Mouse (Mus musculus): ENCODE results near the gene Mgea5.
"Not testable (repeated sequence)": the region's sequence is repeated elsewhere in the genome, so short reads cannot be mapped to it uniquely, and the experiment has no call there.

Mgea5 gene

DNA sequence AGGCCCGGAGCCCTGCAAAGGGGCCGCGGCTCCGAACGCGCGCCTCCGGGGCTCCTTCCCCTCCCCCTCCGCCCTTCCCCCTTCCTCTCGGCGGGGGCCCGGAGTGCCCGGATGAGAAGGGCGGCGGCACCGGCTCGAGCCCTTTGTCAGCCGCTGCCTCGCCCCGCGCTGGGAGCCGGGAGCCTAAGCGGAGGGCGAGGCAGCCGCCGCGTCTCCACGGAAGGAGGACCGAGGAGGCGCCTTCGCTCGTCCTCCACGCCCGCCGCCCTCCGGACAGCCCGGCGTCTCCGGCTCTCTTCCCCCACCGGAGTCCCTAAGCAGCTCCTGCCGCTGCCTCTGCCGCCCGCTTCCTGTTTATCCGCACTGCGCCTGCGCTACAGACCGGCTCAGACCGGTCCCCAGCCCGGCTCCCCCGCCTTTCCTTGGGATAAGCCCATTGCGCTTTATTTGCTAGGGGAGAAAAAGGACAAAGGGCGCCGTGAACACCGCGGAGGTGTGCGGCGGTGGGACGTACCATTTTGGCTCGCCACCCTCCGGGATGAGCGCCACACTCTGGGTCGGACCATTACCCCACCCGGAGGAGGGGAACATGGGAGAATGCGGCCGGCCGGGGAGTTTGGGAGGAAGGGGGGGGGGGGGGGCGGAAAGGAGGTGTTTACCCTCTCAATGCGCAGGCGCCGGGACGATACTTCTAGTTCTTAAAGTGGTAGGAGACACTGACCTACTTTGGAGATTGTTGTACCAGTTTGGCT lies at the start of gene Mgea5:
TSS of gene Mgea5 (minus strand) at position 657 of the 752 bp plus-strand sequence.
- DNase-seq (ENCODE audit: low spot score in 2 of 2) = peak; percentile 99

DNA sequence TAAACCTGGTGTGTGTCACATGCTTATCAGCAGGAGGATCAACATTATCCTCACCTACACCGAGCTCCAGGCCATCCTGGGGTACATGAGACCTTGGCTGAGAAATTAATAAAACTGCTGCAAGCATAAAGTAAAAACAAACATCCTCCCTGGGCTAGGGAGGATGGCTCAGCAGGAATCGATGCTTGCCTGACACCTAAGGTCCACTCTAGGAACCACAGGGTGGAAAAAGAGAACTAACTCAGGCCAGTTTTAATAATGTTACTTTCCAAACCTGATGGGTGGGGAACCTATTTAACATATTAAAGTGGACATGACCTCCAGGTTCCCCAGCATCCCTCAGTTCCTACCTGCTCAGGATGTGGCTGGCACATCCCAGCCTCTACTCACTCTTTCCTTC lies 47.0 kb upstream of the Mgea5 start:
- DNase-seq (ENCODE audit: low spot score in 2 of 2) = no peak

DNA sequence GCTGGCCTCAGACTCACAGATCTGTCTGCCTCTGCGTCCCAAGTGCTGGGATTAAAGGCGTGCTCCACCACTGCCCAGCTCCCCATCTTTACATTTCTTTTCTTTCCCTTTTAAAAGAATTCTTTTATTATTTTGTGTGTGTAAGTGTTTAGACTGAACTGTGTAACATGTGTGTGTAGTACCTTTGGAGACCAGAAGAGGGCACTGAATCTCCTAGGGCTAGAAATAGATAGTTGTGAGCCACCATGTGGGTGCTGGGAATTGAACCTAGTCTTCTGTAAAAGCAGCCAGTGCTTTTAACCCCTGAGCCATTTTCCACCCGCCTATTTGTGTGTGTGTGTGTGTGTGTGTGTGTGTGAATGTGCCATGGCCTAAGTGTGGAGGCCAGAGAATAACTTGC lies 44.1 kb upstream of the Mgea5 start:
- DNase-seq (ENCODE audit: low spot score in 2 of 2) = no peak

DNA sequence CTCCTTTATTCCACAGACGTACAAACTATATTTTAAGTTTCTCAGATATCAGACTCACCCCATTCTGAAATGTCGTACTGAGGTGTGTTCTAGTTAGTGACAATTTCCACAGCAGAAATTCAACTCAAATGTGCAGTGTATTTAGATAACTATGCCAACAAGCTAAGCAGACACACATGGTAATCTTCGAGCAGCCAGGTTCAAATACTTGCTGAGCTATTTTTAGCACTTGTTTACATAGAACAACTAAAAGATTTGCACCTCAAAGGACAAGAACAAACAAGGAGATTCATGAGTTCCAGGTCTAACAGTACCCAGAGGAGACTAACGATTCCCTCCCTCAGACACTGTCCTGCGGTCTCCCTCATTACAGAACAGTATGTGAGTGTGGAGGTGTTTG lies 43.5 kb upstream of the Mgea5 start:
- no peak for DNase-seq (ENCODE audit: low spot score in 2 of 2)

DNA sequence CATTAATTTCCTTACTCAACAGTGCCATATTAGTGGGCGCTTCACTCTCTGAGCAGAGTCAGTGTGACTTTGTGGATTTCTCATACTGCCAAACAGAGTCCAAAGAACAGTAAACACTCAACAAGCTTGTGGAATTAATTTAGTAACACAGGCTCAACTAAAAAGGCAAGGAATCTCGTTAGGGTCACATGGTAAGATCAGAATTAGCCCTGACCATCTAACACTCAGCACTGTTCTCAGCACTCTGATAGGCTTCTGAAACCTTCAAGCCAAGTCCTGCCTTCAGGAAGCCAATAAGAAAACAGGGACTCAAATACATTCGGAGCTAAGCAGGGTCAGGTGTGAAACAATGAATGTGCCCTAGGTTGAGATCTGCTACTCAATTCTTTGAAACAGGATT lies 42.5 kb upstream of the Mgea5 start:
- no peak for DNase-seq (ENCODE audit: low spot score in 2 of 2)

DNA sequence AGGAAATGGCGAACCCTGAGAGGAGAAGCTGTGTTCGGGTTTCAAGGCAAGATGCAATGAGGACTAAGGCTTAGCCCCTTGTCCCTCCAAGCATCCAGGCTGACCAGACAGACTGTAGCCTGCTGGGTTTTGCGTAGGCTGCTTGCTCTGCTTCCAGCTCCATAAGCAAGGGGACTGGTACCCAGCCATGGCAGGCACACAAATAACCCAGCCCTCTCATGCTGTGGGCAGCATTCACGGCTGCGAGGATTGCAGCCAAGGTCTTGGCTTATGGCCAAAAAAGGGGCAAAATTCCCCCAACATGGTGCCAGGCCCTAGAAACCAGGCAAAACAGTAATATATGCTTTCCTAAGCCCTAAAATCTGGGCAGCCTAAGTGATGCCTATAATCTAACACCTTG lies 38.2 kb upstream of the Mgea5 start:
- DNase-seq (ENCODE audit: low spot score in 2 of 2) = no peak

DNA sequence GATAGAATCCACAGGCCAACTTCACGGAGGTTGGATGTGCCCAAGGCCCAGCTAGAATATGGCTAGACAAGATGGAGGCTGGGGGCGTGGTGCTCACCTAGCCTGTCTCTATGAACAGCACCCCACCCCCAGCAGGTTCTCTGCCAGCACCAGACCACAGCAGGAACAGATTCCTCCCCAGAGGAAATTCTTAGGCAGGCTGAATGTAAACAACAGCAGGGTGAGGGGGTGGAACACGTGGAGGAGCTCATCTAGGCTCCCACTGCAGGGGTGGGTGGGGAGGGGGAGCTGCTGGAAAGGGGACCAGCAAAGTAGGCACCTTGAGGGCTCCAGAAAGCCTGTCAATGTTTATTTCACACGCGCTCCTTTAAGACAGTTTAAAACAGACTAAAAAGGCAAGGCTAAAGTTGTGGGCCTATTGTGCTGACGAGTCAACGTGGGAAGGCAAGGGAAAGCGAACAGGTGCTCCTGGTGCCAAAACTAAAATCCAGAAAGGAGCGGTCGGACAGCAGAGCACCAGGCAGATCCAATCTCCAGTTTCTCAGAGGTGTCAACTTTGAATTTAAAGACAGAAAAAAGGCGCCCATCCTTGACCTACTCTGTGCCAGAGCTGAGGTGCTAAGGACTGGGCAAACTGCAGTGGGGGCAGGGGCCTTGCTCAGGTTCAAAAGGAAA lies 34.3 kb upstream of the Mgea5 start:
- DNase-seq (ENCODE audit: low spot score in 2 of 2) = no peak

DNA sequence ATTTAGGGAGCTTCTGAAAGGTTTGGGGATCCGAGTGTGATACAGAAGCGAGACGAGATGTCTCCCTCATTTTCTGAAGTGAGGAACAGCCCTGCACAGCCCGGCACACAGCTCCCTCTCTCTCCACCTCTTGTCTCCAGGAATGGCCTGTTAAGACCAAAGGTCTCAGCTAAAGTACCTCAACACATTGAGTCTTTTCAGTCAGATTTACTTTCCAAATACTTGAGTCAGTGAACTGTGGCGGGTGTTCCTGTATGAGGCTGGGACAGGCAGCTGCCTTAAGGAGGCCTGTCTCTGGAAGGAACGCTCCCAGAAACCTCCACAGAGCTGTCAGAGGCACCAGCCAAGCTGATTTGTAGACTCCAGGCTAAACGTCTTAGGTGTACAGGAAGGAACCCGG lies 33.1 kb upstream of the Mgea5 start:
- no peak for DNase-seq (ENCODE audit: low spot score in 2 of 2)

DNA sequence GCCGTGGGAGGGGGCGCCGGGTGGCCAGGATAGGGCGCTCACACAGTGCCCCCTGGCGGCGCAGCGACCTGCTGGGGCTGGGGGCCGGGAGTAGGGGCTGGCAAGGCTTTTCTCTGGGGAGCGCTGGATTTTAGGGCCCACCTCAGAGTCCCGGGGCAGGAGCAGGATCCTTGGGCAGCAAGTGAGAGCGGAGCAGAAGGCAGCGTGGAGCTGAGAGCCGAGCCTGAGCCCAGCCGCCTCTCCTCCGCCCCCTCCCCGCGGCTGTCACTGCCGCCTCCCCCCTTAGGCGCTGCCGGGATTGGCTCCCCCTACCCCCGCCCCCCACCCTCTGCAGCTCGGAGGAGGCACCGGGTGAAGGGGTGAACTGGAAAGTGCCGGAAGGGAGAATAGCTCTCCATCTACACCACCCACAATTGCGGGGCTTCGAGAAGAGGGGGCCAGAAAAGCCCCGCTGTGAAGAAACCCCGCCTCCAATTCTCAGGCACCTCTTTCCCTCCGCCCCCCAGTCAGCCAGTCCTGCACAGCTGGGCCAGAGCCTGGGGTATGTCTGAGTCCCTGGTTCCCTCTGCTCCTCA lies 32.3 kb upstream of the Mgea5 start, which contains the start of gene Kcnip2:
TSS of gene Kcnip2 (minus strand) at position 231 of the 575 bp plus-strand sequence.
- DNase-seq (ENCODE audit: low spot score in 2 of 2) = no peak

DNA sequence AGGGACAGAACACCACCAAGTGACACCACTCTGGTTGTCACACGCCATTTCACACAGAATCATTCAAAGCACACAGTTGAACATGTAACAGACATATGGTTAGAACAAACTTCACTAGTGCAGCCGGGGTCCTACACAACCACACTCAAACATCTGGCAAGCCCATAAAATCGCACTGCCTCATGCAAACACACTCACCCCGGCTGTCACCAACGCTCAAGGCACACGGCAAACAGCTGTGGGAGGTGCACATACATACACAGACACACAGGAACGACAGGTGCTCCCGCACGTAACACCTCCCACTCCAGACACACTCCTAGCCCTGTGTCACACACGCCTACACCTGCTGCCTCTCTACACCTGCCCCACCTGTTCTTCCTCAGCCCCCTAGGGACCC lies 31.5 kb upstream of the Mgea5 start:
- no peak for DNase-seq (ENCODE audit: low spot score in 2 of 2)

DNA sequence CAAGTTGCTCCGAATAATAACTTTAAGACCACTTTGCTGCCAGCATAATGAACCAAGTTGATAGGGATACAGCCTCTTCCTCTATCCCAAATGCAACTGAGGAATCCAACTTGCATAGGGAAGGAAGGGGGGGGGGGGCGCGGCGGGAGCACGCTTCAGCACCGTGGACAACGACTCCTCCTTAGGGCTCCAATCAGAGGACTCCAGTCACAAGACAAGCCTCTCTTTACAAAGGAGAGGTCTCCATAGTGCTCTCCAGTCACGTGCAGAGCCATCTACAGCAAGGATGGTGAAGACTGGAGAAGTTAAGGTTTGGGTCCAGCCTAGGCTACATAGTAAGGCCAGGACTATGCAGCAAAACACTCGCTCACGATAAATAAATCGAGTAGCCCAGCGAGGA lies 30.2 kb upstream of the Mgea5 start:
- no peak for DNase-seq (ENCODE audit: low spot score in 2 of 2)

DNA sequence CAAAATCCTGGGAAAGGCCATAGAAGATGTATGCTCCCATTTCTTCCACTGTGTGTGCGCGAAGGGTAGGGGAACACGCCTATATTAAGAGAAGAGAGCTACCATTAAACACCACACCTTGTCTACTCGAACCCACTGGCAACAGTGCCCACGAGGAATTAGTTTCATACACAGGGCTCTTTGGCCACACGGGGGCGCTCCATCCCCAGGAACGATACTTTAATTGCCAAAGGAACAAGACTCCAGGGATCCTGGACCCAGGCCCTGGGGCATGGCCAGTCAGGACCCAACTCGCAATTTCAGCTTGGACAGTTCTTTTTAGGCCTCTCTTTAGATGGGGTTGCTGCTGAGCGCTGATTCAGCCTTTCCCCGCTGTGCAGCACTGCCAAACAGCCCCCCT lies 29.6 kb upstream of the Mgea5 start:
- DNase-seq (ENCODE audit: low spot score in 2 of 2) = peak; percentile 57 to 66

DNA sequence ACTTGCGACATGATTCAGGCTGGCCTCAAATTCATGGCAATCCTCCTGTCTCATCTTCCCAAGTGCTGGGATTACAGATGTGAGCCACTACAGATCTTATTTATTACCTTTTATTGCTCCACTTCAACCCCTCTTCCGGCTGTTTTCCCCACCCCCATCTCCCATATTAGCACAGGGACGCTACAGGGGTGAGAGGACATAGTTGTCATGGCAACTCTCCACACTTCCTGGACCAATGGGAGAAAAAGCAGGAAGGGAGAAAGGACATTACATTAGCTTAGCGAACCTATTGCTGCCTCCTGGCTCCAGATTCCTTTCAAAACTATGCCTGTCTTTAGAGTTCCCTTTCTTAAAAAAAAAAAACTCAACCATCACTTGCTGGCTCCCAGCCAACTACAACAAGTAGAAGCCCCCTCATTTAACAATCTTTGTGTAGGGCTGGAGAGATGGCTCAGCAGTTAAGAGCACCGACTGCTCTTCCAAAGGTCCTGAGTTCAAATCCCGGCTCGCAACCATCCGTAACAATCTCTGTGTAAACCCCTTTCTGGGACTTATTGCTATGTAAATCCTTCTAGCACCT lies 29.1 kb upstream of the Mgea5 start:
- DNase-seq (ENCODE audit: low spot score in 2 of 2) = no peak

DNA sequence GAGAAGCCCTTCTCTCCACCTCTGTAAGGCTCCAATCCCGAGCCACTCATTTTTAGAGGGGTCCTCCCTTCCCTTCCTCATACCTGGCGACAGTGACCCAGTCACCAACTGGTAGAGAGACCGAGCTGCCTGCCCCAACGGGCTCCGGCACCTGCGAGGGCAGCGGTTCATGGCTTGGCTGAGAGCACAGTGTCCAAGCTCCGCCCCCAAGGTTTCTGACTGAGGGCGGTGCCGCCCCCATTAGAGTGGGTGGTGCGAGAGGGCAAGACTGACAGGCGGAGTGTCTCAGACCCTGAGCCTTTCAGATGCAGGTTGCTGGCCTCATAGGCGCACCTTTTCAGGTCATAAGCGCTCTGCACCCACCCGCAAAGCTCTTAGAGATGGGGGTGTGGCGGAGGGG lies 28.5 kb upstream of the Mgea5 start:
- peak; percentile 68 to 71 for DNase-seq (ENCODE audit: low spot score in 2 of 2)

DNA sequence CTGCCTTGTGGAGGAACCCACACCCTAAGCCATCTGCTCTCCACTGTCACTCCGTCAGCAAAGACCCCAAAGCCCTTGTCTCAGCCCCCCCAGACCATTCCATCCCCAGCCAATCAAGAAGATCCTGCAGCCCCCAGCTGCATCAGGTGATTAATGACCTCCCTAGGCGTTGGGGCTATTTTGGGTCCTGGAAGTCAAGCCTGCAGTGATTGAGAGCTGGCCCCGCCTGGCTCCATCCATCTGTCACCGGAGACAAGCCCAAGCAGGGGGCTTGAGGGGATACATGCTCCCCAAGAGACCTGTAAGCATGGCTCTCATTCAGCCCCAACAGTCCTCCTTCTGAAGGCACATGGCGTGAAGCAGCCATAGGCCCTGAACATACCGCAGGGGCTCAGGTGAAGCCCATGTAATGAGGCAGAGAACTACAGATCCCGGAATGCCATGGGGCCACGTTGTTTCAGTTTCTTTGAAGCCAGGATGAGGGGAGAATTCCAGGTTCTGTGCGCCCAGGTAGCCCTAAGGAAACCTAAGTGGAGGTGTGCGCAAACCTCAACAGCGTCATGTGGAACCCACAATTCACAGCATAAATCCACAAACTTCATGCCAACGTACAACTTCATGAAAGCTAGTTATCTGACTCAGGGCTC lies 27.5 kb upstream of the Mgea5 start:
- no peak for DNase-seq (ENCODE audit: low spot score in 2 of 2)

DNA sequence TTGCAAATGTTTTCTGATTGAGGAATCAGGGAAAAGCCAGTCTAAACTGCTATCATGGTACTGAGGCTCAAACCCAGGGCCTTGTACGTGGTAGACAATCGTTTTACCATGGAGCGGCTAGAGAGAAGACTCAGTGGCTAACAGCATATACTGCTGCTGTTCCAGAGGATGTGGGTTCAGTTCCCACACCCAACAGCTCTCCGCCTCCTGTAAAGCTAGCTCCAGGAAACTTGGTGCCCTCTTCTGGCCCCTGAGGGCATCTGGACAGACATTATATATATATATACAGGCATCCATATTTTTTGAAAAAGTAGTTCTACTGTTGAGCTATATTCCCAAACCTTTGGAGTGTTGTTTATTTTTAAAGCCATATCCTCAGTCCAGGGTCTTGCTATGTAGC lies 24.1 kb upstream of the Mgea5 start:
- no peak for DNase-seq (ENCODE audit: low spot score in 2 of 2)

DNA sequence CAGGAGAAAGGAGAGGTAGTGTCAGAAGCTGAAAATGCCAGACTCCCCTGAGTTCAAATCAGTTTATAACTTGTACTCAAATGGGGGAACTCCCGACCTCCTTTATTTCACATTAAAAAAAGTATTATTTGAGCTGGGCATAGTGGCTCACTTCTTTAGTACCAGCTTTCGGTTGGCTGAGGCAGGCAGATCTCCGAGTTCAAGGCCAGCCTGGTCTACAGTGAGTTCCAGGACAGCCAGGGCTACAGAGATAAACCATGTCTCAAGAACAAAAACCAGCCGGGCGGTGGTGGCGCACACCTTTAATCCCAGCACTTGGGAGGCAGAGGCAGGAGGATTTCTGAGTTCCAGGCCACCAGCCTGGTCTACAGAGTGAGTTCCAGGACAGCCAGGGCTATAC lies 22.2 kb upstream of the Mgea5 start:
- not testable (repeated sequence) for DNase-seq (ENCODE audit: low spot score in 2 of 2)

DNA sequence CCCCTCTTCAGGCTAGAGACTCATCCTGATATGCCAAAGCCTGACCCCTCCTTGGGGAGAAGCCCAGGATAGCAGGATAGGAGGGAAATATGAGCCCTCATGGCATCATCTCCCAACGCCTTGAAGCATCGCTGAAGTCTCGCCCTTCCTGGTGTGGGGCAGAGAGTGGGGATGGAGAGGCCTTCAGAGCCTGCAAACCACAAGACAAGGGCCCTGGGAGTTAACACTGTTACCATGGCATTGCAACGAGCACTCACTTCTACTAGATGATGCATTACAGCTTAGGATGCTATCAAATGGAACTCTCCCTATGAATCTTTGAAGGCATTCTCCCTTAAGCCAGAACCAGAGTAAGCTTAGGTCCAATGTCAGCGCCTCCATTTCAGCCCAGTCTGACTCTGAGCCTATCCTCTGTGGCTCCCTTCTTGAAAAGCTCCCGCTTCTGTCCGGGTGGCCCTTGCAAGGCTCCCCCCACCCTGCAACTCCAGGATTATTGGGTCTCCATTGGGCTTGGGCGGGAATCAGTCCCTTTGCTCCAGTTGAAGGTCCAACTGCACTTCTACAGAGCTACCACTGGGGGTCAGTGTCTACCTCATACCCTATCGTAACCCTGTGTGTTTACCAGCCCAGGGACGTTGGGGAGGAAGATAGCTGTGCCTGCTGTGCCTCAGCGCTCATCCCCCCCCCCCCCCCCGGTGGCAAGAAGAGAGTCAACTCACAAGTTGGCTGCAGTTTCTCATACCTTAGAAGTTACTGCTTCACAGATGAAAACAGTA lies 21.1 kb upstream of the Mgea5 start:
- peak; percentile 38 to 42 for DNase-seq (ENCODE audit: low spot score in 2 of 2)

DNA sequence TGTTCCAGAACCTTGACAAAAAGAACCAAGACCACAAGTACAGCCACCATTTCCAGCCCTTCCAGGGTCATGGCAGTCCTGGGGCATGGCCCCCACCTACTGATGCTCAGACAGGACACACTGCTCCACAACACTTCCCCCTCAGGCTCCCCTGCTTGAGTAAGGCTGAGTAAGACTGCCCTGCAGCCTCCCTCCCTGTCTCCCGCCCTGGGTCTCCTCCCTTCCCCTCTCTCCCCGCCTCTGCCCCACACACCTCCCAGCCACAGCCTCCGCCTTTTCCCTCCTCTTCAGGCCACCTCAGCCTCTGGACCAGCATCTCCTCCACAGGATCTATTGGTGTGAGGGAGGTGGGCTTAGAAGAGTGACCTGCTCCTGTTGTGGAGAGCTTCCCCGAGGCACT lies 19.8 kb upstream of the Mgea5 start:
- no peak for DNase-seq (ENCODE audit: low spot score in 2 of 2)

DNA sequence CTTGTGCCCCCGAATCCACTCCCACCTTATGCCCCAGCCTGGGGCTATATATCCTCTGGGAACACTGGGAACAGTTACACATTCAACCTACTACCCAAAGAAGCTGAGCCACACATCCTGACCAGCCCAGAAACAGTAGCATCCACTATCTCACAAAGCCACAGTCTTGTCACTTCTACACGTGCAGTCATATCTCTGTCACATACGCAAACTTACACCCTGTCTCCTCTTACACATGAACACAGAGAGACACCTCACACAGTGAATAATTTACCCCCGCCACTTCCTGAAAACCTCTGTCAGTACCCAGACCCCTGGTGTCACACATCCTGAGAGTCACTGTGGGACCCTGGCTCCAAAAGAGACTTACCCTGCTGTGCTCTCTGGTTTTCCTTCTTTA lies 19.1 kb upstream of the Mgea5 start:
- DNase-seq (ENCODE audit: low spot score in 2 of 2) = no peak

DNA sequence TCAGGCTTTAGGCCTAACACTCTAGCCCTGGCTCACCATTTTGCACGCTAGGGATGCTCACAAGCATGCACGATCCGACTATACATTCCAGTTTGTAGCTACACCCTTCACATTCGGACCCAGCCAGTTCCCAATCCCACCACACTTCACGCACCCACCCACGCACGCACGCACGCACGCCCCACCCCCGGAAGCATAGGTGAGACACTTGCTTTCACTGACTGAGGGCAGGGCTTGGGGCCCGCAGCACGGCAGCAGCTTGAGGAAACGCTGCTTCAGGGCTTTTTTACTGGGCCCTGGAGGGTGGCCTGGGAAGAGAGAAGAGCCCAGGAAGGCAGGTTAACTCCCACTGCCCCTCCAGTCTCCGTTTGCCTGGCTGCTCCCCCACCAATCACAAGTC lies 13.2 kb upstream of the Mgea5 start:
- no peak for DNase-seq (ENCODE audit: low spot score in 2 of 2)
